Mouse (Mus musculus) liver, embryonic 14.5 days (tissue): Measurements from ENCODE around the gene Gm9573. TPM values are rescaled to one million over a fixed set of nuclear protein-coding genes. Genes with fewer than 3 reads are reported as not detected.
A peak's percentile ranks its signal among the peaks of the same experiment; 100 is the strongest.

Source experiments
- ATAC-seq: fragments of 200-750 bp; cut with Nextera tagmentation; 2 replicates; pipeline ENCODE4 v1.8.0; 2017; ENCODE audit warnings: moderate number of reproducible peaks, mild to moderate bottlenecking, moderate library complexity; ENCODE audit not compliant: insufficient read depth
- DNase-seq, 3 experiments: peaks; one replicate each; pipeline ENCODE4 v3.0.0-alpha.2; 2012 to 2013; ENCODE audit warnings: low read depth in 3 of 3, low spot score in 3 of 3
- H3K27ac ChIP-seq: fragments of 300-500 bp; sonication (generic); 2 replicates; pipeline ENCODE4 v1.5.1; 2014; ENCODE audit warnings: moderate library complexity, mild to moderate bottlenecking, control low read depth, inconsistent platforms
- H3K27me3 ChIP-seq: fragments of 300-500 bp; sonication (generic); 2 replicates; pipeline ENCODE4 v1.6.1; 2014; ENCODE audit warnings: mild to moderate bottlenecking, low read length, moderate library complexity; ENCODE audit not compliant: control insufficient read depth, insufficient read depth
- H3K36me3 ChIP-seq: fragments of 300-500 bp; sonication (generic); replicated peaks from 2 replicates; pipeline ENCODE4 v1.6.1; 2014; ENCODE audit warnings: low read depth; ENCODE audit not compliant: control insufficient read depth, insufficient read depth
- H3K4me1 ChIP-seq, 2 experiments: fragments of 200-500 bp in 1 of 2; fragments of 300-500 bp in 1 of 2; sonication (generic) in 1 of 2; replicated peaks; 2 replicates each; pipeline ENCODE4 v1.6.1; 2012 to 2014; ENCODE audit warnings: antibody characterized with exemption in 1 of 2, inconsistent platforms in 1 of 2, low read length in 1 of 2; ENCODE audit not compliant: control insufficient read depth in 2 of 2, insufficient read depth in 2 of 2
- H3K4me2 ChIP-seq: fragments of 300-500 bp; sonication (generic); 2 replicates; pipeline ENCODE4 v1.6.1; 2014; ENCODE audit warnings: low read depth, mild to moderate bottlenecking, control low read depth, moderate library complexity
- H3K4me3 ChIP-seq, 2 experiments: fragments of 200-500 bp in 1 of 2; fragments of 300-500 bp in 1 of 2; sonication (generic) in 1 of 2; 2 replicates each; pipeline ENCODE4 v1.5.1; 2012 to 2014; ENCODE audit warnings: low read depth in 2 of 2, low read length in 2 of 2, mild to moderate bottlenecking in 2 of 2, control low read depth in 1 of 2, inconsistent platforms in 1 of 2, moderate library complexity in 1 of 2; ENCODE audit not compliant: insufficient read depth in 1 of 2
- H3K9ac ChIP-seq: fragments of 300-500 bp; sonication (generic); replicated peaks from 2 replicates; pipeline ENCODE4 v1.6.1; 2014; ENCODE audit warnings: mild to moderate bottlenecking, control low read depth, moderate library complexity
- H3K9me3 ChIP-seq: fragments of 300-500 bp; sonication (generic); 2 replicates; pipeline ENCODE4 v1.6.1; 2016; ENCODE audit warnings: low read length, mixed read lengths; ENCODE audit not compliant: control insufficient read depth
- CTCF ChIP-seq: IDR thresholded peaks from 2 replicates; pipeline ENCODE4 v1.5.1; 2016; ENCODE audit warnings: antibody characterized with exemption, low read depth, control low read depth
- EP300 ChIP-seq: IDR thresholded peaks from 2 replicates; pipeline ENCODE4 v1.6.1; 2016; ENCODE audit warnings: antibody characterized with exemption, low read depth
- WGBS: fragments of 180-500 bp; shearing (Covaris S2); extraction: QIAGEN DNeasy Blood & Tissue Kit; methylation state at CpG from one replicate; pipeline ENCODE4 v1.1.7; 2014; ENCODE audit not compliant: insufficient replicate concordance; 5-methylcytosine and 5-hydroxymethylcytosine counted together
- polyA plus RNA-seq, 2 experiments: library from polyadenylated mRNA; depleted of rRNA in 1 of 2; stranded (reverse) in 1 of 2; unstranded in 1 of 2; fragments of >200 nt; fragmentation: Nextera tagmentation in 1 of 2; extraction: Ambion mirVana in 1 of 2; gene quantifications; 2 replicates each; pipeline versions ENCODE4 v1.2.1 to v1.2.3; 2012 to 2014

The Gm9573 gene
- polyA plus RNA-seq, 2 experiments = not detected

DNA sequence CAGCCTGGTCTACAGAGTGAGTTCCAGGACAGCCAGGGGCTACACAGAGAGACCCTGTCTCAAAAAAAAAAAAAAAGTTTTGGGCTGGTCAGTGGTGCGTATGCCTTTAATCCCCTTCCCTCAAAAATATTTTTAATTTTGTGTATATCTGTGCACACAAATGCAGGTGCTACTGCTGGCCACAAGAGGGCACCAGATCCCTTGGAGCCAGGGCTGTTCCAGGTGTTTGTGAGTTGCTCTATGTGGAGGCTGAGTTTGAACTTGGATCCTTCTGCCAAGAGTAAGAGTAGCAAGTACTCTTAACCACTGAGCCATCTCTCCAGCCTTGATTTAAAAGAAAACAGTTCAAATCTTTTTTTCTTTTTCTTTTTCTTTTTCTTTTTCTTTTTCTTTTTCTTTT is 43.5 kb downstream of the Gm9573 start:
- no peak overlapping the region for H3K27ac ChIP-seq
- DNase-seq (no peak), ATAC-seq (no peak)
- no peaks in the 10 kb centered on the region for H3K36me3 ChIP-seq
- H3K4me3 ChIP-seq = no peak overlapping the region
- TF ChIP-seq EP300 = no peak
- TF ChIP-seq CTCF = peak; percentile 80
- H3K27me3 ChIP-seq = no peaks in the 10 kb centered on the region
- no peak overlapping the region for H3K9ac ChIP-seq
- no peaks in the 10 kb centered on the region; the same call in 1 of the 2 replicates for H3K9me3 ChIP-seq
- no peaks in the 10 kb centered on the region for H3K4me1 ChIP-seq
- WGBS = 78% methylated on average over 1 of the region's 1 CpGs
- H3K4me2 ChIP-seq = no peak overlapping the region

- 16% methylated on average over 6 of the region's 6 CpGs for WGBS
Measured at GRCm38 (mm10) chr17:35578211-35578610, 48.2 kb downstream of the Gm9573 start.

GRCm38 (mm10) chr17:35571477-35571876 is 55.0 kb downstream of the Gm9573 start:
- Histone ChIP-seq H3K4me2 (no peak overlapping the region), H3K9ac (no peak overlapping the region), H3K9me3 (no peaks in the 10 kb centered on the region), H3K27me3 (peaks cover 10% of the 10 kb centered on the region), H3K4me3 (no peak overlapping the region), H3K4me1 (no peaks in the 10 kb centered on the region), H3K36me3 (no peaks in the 10 kb centered on the region), H3K27ac (no peak overlapping the region)
- TF ChIP-seq CTCF = peak; percentile 31; the same call in 1 of the 2 replicates
- no peak for TF ChIP-seq EP300
- ATAC-seq (no peak), DNase-seq (no peak)
- WGBS = 70% methylated on average over 7 of the region's 7 CpGs

More at GRCm38 (mm10) chr17:35578211-35578610, 48.2 kb downstream of the Gm9573 start:
- Histone ChIP-seq H3K4me2 (no peak overlapping the region), H3K4me3 (no peak overlapping the region), H3K27ac (no peak overlapping the region), H3K27me3 (no peaks in the 10 kb centered on the region), H3K9ac (no peak overlapping the region), H3K9me3 (no peaks in the 10 kb centered on the region), H3K4me1 (no peaks in the 10 kb centered on the region), H3K36me3 (no peaks in the 10 kb centered on the region)
- TF ChIP-seq EP300 = no peak
- peak; percentile 100 for TF ChIP-seq CTCF
- no peak for ATAC-seq
- peak; percentile 73 to 76 (median 75) for DNase-seq

GRCm38 (mm10) chr17:35570836-35571235 is 55.6 kb downstream of the Gm9573 start:
- 66% methylated on average over 14 of the region's 14 CpGs for WGBS
- DNase-seq (no peak), ATAC-seq (no peak)
- H3K4me3 ChIP-seq = no peak overlapping the region
- no peak for TF ChIP-seq CTCF
- no peak for TF ChIP-seq EP300
- H3K4me1 ChIP-seq = no peaks in the 10 kb centered on the region
- H3K36me3 ChIP-seq = no peaks in the 10 kb centered on the region
- no peak overlapping the region for H3K9ac ChIP-seq
- no peak overlapping the region for H3K4me2 ChIP-seq
- H3K9me3 ChIP-seq = no peaks in the 10 kb centered on the region
- peaks cover 10% of the 10 kb centered on the region for H3K27me3 ChIP-seq
- H3K27ac ChIP-seq = no peak overlapping the region

DNA sequence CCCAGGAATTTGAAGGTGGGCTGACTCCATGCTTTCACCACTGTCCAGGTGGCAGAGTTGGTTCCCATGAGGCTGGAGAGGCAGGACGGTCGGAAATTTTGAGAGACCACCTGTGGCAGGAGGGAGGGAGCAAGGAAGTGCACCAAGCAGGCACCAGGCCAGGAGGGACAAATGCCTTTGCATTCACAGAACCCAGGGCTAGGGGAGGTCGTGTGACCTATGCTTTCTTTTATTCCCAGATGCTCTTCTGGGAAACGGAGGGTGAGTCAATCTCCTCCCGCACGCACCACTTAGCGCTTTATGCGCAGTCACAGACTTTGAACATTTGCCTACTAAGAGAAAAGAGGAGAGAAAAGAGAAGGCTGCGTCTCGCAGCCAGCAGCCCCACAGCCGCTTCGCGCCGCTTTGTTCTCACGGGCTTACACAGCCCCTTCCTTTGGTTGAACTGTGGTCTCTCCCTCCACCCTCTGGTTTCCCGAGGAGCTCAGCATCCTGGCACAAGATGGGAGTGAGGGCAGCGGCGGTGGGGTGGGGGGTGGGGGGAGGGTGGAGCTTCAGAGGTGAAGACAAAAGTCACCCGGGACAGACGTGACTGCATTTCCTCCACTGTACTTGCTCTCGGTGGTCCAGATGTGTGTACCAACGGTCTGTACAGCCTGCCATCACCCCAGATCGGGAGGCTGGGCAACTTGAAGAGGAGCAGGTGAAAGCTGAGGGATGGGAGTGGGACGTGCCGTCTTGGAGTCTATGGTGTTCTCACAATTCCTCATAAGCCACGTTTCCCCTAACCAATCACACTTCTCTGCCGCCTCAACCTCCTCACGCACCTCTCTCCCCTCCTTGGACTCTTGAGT is 57.1 kb downstream of the Gm9573 start:
- H3K27me3 ChIP-seq = peaks cover 10% of the 10 kb centered on the region
- DNase-seq (no peak), ATAC-seq (no peak)
- H3K4me3 ChIP-seq = no peak overlapping the region
- H3K9ac ChIP-seq = no peak overlapping the region
- H3K4me1 ChIP-seq = no peaks in the 10 kb centered on the region
- no peak for TF ChIP-seq EP300
- no peak for TF ChIP-seq CTCF
- no peak overlapping the region for H3K27ac ChIP-seq
- H3K36me3 ChIP-seq = no peaks in the 10 kb centered on the region
- H3K9me3 ChIP-seq = no peaks in the 10 kb centered on the region
- H3K4me2 ChIP-seq = no peak overlapping the region
- WGBS = 7% methylated on average over 28 of the region's 28 CpGs

Other genes starting within 250 kb of the Gm9573 start
- gene H2-Q4, start 247.0 kb downstream of the Gm9573 start, polyA plus RNA-seq (2012; rRNA removed) = 5.4 TPM in 2 replicates
- gene H2-Q4, start 247.0 kb downstream of the Gm9573 start, polyA plus RNA-seq (2014; fragmentation: Nextera tagmentation; extraction: Ambion mirVana) = 1.2 and 1.3 TPM in 2 replicates
- gene H2-Q6, start 201.8 kb downstream of the Gm9573 start, polyA plus RNA-seq (2012; rRNA removed) = 10.3 and 11.2 TPM in 2 replicates
- gene H2-Q6, start 201.8 kb downstream of the Gm9573 start, polyA plus RNA-seq (2014; fragmentation: Nextera tagmentation; extraction: Ambion mirVana) = 7.6 and 11.1 TPM in 2 replicates
- 21.8 and 24.4 TPM in 2 replicates for gene H2-Q7, start 187.5 kb downstream of the Gm9573 start, polyA plus RNA-seq (2012; rRNA removed)
- gene H2-Q7, start 187.5 kb downstream of the Gm9573 start, polyA plus RNA-seq (2014; fragmentation: Nextera tagmentation; extraction: Ambion mirVana) = 19.0 and 20.7 TPM in 2 replicates
- 119 and 136 TPM in 2 replicates for gene H2-Q10, start 156.5 kb downstream of the Gm9573 start, polyA plus RNA-seq (2012; rRNA removed)
- gene H2-Q10, start 156.5 kb downstream of the Gm9573 start, polyA plus RNA-seq (2014; fragmentation: Nextera tagmentation; extraction: Ambion mirVana) = 195 and 206 TPM in 2 replicates
- not detected in 2 replicates for gene Pou5f1, start 120.6 kb downstream of the Gm9573 start, polyA plus RNA-seq (2012; rRNA removed)
- gene Pou5f1, start 120.6 kb downstream of the Gm9573 start, polyA plus RNA-seq (2014; fragmentation: Nextera tagmentation; extraction: Ambion mirVana) = not detected in 2 replicates
- gene Tcf19, start 109.8 kb downstream of the Gm9573 start, polyA plus RNA-seq (2012; rRNA removed) = 30.0 and 30.5 TPM in 2 replicates
- gene Tcf19, start 109.8 kb downstream of the Gm9573 start, polyA plus RNA-seq (2014; fragmentation: Nextera tagmentation; extraction: Ambion mirVana) = 46.0 and 46.2 TPM in 2 replicates
- 7.5 and 9.4 TPM in 2 replicates for gene Cchcr1, start 109.5 kb downstream of the Gm9573 start, polyA plus RNA-seq (2012; rRNA removed)
- gene Cchcr1, start 109.5 kb downstream of the Gm9573 start, polyA plus RNA-seq (2014; fragmentation: Nextera tagmentation; extraction: Ambion mirVana) = 3.8 and 4.9 TPM in 2 replicates
- gene Psors1c2, start 93.4 kb downstream of the Gm9573 start, polyA plus RNA-seq (2012; rRNA removed) = 0.05 and 0.09 TPM in 2 replicates
- not detected in 2 replicates for gene Psors1c2, start 93.4 kb downstream of the Gm9573 start, polyA plus RNA-seq (2014; fragmentation: Nextera tagmentation; extraction: Ambion mirVana)
- gene Cdsn, start 74.5 kb downstream of the Gm9573 start, polyA plus RNA-seq (2012; rRNA removed) = not detected in 2 replicates
- not detected in 2 replicates for gene Cdsn, start 74.5 kb downstream of the Gm9573 start, polyA plus RNA-seq (2014; fragmentation: Nextera tagmentation; extraction: Ambion mirVana)
- not detected in 2 replicates for gene 2300002M23Rik, start 59.2 kb downstream of the Gm9573 start, polyA plus RNA-seq (2012; rRNA removed)
- not detected in 2 replicates for gene 2300002M23Rik, start 59.2 kb downstream of the Gm9573 start, polyA plus RNA-seq (2014; fragmentation: Nextera tagmentation; extraction: Ambion mirVana)
- not detected in 2 replicates for gene Sfta2, start 25.1 kb downstream of the Gm9573 start, polyA plus RNA-seq (2012; rRNA removed)
- gene Sfta2, start 25.1 kb downstream of the Gm9573 start, polyA plus RNA-seq (2014; fragmentation: Nextera tagmentation; extraction: Ambion mirVana) = not detected in 2 replicates
- 0.02 TPM in 1 of 2 replicates, not detected in the other for gene Mucl3, start 17.1 kb upstream of the Gm9573 start, polyA plus RNA-seq (2012; rRNA removed)
- not detected in 2 replicates for gene Mucl3, start 17.1 kb upstream of the Gm9573 start, polyA plus RNA-seq (2014; fragmentation: Nextera tagmentation; extraction: Ambion mirVana)
- gene Vars2, start 41.0 kb upstream of the Gm9573 start, polyA plus RNA-seq (2012; rRNA removed) = 7.1 and 7.8 TPM in 2 replicates
- 4.0 and 5.8 TPM in 2 replicates for gene Vars2, start 41.0 kb upstream of the Gm9573 start, polyA plus RNA-seq (2014; fragmentation: Nextera tagmentation; extraction: Ambion mirVana)
- 17.8 and 18.0 TPM in 2 replicates for gene Gtf2h4, start 47.1 kb upstream of the Gm9573 start, polyA plus RNA-seq (2012; rRNA removed)
- 23.1 and 26.8 TPM in 2 replicates for gene Gtf2h4, start 47.1 kb upstream of the Gm9573 start, polyA plus RNA-seq (2014; fragmentation: Nextera tagmentation; extraction: Ambion mirVana)
- gene Ddr1, start 78.0 kb upstream of the Gm9573 start, polyA plus RNA-seq (2012; rRNA removed) = 1.1 TPM in 2 replicates
- 1.6 and 1.7 TPM in 2 replicates for gene Ddr1, start 78.0 kb upstream of the Gm9573 start, polyA plus RNA-seq (2014; fragmentation: Nextera tagmentation; extraction: Ambion mirVana)
- 10.2 and 11.0 TPM in 2 replicates for gene Ier3, start 195.0 kb upstream of the Gm9573 start, polyA plus RNA-seq (2012; rRNA removed)
- gene Ier3, start 195.0 kb upstream of the Gm9573 start, polyA plus RNA-seq (2014; fragmentation: Nextera tagmentation; extraction: Ambion mirVana) = 11.6 and 13.2 TPM in 2 replicates
- gene Flot1, start 196.6 kb upstream of the Gm9573 start, polyA plus RNA-seq (2012; rRNA removed) = 22.4 and 34.7 TPM in 2 replicates
- 27.8 and 29.2 TPM in 2 replicates for gene Flot1, start 196.6 kb upstream of the Gm9573 start, polyA plus RNA-seq (2014; fragmentation: Nextera tagmentation; extraction: Ambion mirVana)
- gene Tubb5, start 211.7 kb upstream of the Gm9573 start, polyA plus RNA-seq (2012; rRNA removed) = 460 and 467 TPM in 2 replicates
- gene Tubb5, start 211.7 kb upstream of the Gm9573 start, polyA plus RNA-seq (2014; fragmentation: Nextera tagmentation; extraction: Ambion mirVana) = 330 and 363 TPM in 2 replicates
- 9.2 and 10.0 TPM in 2 replicates for gene Mdc1, start 214.9 kb upstream of the Gm9573 start, polyA plus RNA-seq (2012; rRNA removed)
- 6.3 and 9.1 TPM in 2 replicates for gene Mdc1, start 214.9 kb upstream of the Gm9573 start, polyA plus RNA-seq (2014; fragmentation: Nextera tagmentation; extraction: Ambion mirVana)
- 15.6 and 18.2 TPM in 2 replicates for gene Nrm, start 234.7 kb upstream of the Gm9573 start, polyA plus RNA-seq (2012; rRNA removed)
- gene Nrm, start 234.7 kb upstream of the Gm9573 start, polyA plus RNA-seq (2014; fragmentation: Nextera tagmentation; extraction: Ambion mirVana) = 20.1 and 22.4 TPM in 2 replicates
- gene Ppp1r18, start 239.0 kb upstream of the Gm9573 start, polyA plus RNA-seq (2012; rRNA removed) = 8.7 and 10.7 TPM in 2 replicates
- 8.2 and 8.7 TPM in 2 replicates for gene Ppp1r18, start 239.0 kb upstream of the Gm9573 start, polyA plus RNA-seq (2014; fragmentation: Nextera tagmentation; extraction: Ambion mirVana)